Mouse (Mus musculus): ENCODE results near the gene Med1.

Med1 gene

DNA sequence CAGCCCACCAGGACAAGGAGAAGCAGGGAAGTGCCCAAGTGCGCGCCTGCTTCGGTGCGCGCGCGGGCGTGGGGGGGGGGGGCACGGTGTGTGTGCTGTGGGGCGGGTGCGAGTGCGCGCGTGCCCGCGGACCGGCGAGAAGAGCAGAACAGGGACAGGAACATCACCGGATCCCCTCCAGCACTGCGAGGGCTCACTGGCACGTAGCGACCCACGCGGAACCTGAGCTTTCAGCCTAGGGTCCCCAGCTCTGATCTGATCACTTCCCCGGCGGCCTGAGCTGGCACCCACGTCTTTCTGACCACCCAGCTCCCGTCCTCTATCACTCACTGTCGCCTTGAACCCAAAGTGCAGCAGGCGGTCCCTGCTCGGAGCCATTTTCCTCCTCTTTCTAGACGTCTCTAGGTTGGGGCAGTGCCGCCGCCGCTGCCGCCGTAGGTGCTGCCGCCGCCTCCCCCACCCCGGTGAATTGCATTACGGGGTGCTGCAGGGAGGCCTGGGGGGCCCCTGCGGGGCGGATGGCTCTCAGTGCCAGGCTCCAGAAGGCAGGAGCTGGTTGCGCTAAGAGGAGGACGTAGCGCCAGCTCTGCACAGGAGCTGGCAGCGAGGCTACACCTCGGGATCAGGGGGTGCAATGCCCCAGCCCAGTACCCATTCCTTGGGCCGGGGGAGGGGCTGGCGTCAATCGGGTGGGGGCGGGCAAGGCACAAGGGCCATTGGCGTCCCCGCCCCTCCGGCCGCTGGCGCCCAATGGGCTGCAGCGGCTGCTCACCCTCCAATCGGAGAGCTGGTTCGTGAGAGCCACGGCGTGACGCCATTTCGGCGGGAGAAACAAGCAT, 43.1 kb downstream of the Med1 start, which contains the start of gene Fbxl20:
Gene Fbxl20, minus strand, starts transcription at position 618 of the 839 bp plus-strand sequence.
- in situ Hi-C loops (cut with MboI, MseI) = loop anchor here (25.0 kb wide), 1 partner anchor 862 kb away; the partner anchor contains the start of gene Top2a

DNA sequence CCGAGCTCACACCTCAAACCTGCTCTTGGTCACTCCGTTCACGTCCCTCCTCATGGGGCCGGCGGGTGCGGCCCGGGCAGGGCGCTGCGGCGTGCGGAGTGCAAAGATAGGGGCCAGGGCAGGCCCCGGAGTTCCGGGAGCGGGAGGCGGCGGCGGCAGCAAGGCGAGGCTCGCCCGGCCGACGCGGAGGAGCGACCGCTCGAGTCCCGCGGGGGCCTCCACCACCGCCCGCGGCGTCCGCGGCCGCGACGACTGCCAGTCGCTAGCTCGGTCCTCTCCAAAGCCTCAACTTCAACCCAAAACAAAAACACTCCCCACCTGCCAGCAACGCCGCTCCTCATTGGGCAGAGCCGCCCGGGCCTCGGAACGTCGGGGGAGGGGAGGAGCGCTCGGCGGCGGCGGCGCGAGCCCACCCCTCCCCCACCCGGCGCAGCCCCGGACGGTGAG, 43.8 kb downstream of the Med1 start:
- in situ Hi-C loops (cut with MboI, MseI) = no loop called here

DNA sequence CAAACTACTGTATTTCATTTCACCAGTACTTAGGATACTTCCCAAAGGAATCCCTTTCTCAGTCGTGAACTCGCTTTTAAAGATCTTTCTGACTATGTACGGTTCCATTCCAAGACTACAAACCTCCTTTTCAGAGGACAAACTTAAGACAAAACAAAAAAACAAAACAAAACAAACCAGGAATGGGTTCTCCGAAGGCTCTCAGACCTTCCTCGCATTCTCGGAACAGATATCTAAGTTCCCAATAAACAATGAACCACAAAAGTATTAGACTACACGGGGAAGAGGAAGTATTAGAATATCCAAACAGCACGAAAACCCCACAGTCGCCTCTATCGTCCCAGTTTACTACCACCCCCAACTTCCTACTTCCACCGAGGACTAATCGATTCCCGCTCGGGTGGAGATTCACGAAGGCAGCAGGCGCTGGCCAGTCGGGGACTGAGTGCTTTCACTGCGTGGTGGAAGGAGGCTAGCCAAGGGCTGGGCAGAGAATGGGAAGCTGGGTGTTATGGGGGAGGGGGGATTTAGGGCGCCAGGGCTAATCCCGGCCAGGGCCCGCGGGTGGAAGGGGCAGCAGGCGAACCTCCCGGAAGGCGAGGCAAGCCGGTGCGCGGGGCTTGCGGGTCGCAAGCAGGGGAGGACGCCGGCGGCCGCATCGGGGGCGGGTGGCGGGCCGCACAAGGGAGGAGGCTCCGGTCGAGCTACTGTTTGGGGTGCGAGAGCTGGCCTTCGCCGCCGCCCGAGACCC, 44.4 kb downstream of the Med1 start:
- in situ Hi-C loops (cut with MboI, MseI) = no loop called here

DNA sequence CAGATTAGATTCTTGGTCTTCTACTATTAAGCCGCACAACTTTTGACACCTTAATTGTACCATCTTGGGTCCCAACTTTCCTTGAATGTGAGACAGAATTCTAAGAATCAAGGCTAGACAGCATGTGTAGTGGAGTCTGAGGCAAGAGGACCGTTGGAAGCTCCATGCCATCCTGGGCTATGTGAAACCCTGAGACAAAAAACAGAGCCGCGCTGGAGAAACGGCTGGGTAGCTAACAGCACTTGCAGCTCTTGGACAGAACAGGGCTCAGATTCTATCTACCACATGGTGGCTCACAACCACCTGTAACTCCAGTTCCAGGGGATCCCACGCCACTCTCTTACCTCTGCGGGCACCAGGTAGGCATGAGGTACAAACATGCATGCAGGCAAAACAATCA, 47.2 kb downstream of the Med1 start:
- in situ Hi-C loops (cut with MboI, MseI) = no loop called here

DNA sequence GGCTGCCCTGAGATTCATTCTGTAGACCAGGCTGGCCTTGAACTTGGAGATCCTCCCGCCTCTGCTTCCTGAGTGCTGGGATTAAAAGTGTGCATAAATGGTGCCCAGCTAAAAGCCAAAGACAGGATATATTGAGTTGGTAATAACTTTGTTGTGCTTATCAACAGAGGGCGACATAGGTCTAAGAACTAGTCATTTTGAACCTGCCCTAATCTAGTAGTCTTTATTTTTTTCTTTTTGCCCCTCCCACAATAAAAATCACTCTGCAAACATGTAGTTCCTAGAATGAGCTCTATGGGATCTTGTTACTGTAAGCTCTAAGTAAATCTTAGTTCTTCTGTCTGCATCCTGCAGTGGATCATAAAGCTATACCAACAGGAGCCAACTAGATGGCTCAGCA, 50.5 kb downstream of the Med1 start:
- in situ Hi-C loops (cut with MboI, MseI) = no loop called here

DNA sequence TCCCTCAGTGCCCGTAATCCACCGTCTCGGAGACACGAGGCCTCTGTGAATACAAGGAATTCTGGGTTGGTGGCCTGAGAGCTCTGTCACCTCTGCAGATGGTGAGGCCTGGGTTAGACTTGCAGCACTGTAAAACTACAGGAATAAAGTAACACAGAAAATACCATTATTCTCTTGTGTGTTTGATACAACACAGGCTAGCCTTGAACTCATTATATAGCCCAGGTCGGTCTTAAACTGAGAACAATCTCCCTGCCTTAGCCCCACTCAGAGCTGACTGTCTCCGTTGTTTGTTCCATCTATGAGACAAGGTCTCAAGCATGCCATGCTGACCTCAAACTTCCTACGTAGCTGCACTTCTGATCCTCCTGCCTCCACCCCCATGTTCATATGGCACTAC, 54.2 kb downstream of the Med1 start:
- in situ Hi-C loops (cut with MboI, MseI) = no loop called here

DNA sequence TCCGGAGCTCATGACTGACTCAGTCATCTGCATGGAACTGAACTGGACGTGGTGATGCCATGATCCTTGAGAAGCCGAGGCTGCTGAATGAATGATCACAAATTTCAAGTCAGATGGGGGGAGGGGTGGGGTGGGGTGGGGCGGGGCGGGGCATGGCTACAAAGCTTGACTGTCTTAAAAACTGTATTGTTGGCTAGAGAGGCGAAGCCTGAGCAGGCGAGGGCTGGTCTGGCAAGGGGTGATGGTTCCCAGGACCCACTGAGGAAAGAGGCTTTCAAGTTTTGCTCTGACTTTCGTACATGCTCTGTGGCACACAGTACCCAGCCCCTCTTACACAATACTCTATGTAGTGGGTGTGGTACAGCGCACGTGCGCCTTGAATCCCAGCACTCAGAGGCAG, 55.3 kb downstream of the Med1 start:
- in situ Hi-C loops (cut with MboI, MseI) = no loop called here

DNA sequence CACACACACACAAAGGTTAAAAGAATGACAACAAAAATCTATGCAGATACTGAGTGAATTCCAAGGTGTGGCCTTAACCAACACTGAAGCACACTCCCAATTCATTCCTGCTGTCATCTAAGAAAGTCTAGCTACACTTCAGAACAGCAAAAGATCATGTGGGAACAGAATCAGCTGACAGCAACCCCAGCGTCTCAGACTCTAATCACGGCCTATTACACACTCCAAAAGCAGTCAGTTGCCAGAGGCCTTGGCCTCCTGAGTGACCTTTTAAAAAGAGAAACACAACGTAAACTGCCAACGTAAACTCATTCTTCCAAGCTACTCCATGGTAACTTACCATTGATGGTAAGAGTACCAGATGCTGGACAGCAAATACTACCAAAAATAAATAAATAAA, 58.1 kb downstream of the Med1 start:
- in situ Hi-C loops (cut with MboI, MseI) = no loop called here

- in situ Hi-C loops (cut with MboI, MseI) = loop anchor here (5.0 kb wide), 1 partner anchor 524 kb away; the partner anchor contains the start of gene Gsdma2
Measured at GRCm38 (mm10) chr11:98123424-98123823, 69.7 kb downstream of the Med1 start.

DNA sequence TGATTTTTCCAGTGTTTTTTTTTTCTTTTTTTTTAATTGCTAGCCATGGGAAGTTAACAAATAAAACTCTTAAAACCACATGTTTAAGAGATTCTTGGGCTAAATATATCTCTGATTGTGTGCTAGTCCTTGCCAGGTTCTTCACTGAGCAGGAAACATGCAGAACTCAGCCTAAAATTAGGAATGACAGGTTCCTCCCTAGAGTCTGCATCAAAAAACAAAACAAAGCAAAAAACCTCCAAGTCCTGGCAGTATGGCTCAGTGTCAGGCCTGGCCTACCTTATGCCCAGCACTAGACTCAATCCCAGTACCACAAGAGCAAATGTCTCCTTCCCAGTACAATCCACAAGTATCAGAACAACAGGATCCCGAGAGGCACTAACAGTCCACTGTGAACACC, 78.7 kb downstream of the Med1 start:
- in situ Hi-C loops (cut with MboI, MseI) = no loop called here

- in situ Hi-C loops (cut with MboI, MseI) = no loop called here
Measured at GRCm38 (mm10) chr11:98113504-98113903, 79.6 kb downstream of the Med1 start.

DNA sequence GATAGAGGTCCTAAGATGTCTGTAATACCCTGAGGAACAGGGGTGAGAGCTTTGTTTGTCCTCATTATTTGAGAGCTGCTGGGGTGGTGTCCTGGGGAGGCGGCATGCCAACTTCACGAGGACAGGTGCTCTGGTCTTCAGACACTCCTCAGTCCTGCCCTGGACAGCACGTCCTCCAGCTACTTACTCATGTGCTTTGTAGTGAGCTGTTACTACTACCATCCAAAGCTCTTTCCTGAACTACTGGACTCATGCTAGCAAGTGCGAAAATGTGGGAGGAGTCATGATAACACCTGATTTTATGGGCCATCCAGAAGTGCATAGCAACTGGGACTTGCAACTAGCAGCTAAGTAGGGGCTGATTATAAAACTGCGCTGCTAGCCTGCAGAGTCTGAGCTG, 83.4 kb downstream of the Med1 start:
- in situ Hi-C loops (cut with MboI, MseI) = no loop called here
